Mouse (Mus musculus): ENCODE data around the gene Gsk3b.
"Not testable (repeated sequence)": the region's sequence is repeated elsewhere in the genome, so short reads cannot be mapped to it uniquely, and the experiment has no call there.

Gsk3b gene

DNA sequence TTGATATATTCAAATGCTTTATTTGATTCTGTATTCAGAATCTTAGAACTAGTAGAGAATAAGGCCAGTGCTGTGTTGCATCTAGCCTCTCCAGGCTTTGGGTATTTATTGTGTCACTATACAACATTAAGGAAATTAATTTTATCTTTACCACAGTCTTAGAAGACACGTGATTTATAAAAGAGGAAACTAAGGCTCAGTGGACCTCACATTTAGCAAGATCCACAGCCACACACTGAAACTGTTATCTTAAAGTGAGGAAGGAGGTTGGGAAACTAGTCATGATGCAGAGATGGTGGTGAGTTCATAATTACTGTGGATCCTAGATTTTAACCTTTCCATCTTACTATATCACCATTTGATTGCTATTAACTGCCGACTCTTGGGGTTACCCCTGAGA, 16.7 kb downstream of the Gsk3b start:
- DNase-seq: no peak

DNA sequence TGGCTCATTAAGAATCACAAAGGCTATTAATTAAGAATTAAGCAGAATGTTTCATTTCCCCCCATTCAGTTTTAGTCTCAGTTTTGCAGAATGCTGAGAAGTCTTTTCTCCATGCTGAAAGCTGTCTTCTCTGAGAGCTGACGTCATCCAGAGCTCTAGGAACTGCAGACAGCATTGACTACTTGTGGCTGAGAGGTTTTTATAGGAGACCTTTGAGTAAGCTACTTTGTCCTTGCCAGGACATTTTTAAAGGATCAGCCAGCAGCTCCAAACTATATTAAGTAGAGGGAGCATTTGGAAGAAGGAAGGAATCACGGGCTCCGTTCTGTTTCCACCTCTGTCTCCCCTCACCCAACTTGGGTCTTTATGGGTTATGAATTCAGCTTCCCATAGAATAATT, 17.7 kb downstream of the Gsk3b start:
- DNase-seq: no peak

DNA sequence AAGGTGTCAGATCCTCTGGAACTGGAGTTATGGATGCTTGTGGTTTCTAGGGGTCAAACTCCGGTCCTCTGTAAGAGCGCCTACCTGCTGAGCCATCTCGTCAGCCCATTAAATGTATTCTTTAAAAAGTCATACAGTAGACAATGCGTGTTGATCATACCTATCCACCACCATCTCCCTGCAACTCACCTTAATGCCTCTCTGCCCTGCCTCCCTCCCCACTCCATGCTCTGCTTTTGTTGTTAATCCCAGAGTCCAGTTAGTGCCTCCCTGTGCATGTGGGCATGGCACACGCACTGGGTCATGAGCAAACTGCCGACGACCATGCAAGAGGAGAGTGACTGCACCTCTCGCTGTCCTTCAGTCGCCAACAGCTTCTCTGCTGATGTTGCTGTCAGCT, 21.2 kb downstream of the Gsk3b start:
- no peak for DNase-seq

- no peak for DNase-seq
Observed at GRCm38 (mm10) chr16:38110575-38110974, 21.8 kb downstream of the Gsk3b start.

GRCm38 (mm10) chr16:38114074-38114473, 25.3 kb downstream of the Gsk3b start:
- DNase-seq: no peak

- DNase-seq: not testable (repeated sequence)
Observed at GRCm38 (mm10) chr16:38117909-38118308, 29.1 kb downstream of the Gsk3b start.

DNA sequence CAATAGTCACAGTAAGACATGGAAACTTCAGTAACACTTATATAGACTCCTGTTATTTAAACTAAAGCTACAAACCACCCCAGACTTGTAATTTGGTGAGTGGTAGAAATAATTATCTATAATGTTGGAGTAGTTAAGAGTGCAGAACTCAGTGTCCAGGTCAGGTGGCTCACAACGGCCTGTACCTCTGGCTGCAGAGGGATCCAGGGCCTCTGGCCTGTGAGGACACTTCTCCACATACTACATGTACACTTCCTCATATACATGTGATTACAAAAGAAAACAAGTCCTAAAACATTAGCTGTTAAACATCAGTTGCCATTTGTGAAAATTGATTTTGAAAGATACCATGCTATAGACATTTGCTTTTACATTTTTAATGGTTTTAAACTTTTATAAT, 29.9 kb downstream of the Gsk3b start:
- no peak for DNase-seq

DNA sequence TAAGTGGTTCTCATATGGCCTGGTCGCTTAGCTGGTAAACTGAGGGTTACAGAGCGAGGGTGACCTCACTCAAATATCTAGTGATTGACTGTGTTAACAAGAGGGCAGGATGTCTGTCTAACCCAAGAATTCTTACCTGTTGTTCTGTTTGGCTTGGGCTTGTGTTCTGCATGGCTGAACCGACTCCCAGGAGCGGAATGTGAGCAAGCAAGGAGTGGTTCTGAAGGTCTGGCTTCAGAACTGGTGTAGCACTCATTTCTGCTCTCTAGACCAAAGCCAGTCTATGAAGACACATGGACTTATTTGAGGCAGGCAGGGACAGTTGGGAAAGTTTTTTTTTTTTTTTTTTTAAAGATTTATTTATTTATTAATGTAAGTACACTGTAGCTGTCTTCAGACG, 30.5 kb downstream of the Gsk3b start:
- DNase-seq: no peak

GRCm38 (mm10) chr16:38129171-38129570, 40.4 kb downstream of the Gsk3b start:
- DNase-seq: no peak

- DNase-seq: peak; percentile 35
Observed at GRCm38 (mm10) chr16:38131041-38131440, 42.2 kb downstream of the Gsk3b start.

- peak; percentile 66 for DNase-seq
Observed at GRCm38 (mm10) chr16:38131756-38132155, 43.0 kb downstream of the Gsk3b start.

DNA sequence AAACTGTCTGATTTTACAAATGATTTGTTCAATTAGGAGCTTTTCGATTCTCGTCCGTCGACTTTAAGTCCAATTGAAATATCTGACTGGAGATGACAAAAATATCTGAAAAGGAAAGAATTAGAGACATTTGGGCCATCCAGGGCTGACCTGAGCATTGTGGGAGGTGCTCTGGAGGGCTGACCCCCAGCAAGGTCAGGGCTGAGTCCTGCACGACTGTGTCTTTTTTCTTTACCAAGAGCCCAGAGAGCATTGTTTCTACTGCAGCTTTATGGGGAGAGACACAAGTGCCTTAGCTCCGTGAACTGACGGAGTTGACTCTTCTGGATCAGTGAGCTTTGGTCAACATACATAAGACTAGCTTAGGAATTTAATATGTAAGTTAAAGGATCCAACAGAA, 43.4 kb downstream of the Gsk3b start:
- no peak for DNase-seq

GRCm38 (mm10) chr16:38137296-38137695, 48.5 kb downstream of the Gsk3b start:
- DNase-seq: peak; percentile 77

DNA sequence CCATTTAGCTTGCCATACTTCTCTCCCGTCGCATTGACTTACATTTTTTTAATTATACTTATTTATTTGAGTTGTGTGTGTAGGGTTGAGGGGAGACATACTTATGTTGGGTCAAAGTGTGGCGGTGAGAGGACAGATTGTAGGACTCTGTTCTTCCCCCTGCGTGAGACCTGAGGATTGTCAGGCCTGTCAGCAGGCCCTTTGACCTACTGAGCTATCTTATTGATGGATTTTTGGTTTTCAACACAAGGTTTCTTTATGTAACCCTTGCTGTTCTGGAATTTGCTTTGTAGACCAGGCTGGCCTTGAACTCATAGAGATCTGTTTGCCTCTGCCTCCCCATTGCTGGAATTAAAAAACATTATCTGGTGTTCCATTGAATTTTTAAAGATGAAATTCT, 56.1 kb downstream of the Gsk3b start:
- no peak for DNase-seq

- no peak for DNase-seq
Observed at GRCm38 (mm10) chr16:38150555-38150954, 61.8 kb downstream of the Gsk3b start.

- no peak for DNase-seq
Observed at GRCm38 (mm10) chr16:38157854-38158622, 69.2 kb downstream of the Gsk3b start.

- no peak for DNase-seq
Observed at GRCm38 (mm10) chr16:38162019-38162418, 73.2 kb downstream of the Gsk3b start.

DNA sequence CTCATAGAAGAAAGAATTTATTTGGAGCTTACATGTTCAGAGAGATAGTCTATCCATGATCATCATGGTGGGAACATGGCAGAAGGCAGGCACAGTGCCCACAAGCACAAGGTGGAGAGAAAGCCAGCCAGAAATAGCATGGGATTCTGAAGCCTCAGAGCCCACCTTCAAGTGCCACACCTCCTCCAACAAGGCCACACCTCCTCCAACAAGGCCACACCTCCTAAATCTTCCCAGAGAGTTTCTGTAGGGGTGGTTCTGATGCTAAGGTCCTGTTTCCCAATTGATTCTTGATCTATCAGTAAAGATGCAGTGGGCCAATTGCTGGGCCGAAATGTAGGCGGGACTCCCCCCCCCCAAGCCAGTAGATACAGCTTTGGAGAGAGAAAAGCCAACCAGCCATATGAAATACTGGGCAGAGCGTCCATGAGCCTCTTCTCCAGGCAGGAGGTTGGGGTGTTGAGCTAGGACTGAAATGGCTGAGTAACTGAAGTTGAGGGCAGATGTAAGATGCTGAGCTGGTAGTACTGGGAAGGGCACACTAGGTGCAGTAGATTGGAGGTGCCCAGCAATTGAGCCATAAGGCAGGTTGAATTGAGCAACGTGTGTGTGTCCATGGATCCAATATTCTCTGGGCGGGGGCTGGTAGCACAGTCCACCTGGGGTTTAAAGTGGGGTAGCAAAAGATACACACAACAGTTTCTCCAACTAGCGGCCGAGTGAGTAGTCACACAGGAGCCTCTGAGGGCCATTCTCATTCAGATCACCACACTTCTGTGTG, 76.2 kb downstream of the Gsk3b start:
- DNase-seq: no peak

DNA sequence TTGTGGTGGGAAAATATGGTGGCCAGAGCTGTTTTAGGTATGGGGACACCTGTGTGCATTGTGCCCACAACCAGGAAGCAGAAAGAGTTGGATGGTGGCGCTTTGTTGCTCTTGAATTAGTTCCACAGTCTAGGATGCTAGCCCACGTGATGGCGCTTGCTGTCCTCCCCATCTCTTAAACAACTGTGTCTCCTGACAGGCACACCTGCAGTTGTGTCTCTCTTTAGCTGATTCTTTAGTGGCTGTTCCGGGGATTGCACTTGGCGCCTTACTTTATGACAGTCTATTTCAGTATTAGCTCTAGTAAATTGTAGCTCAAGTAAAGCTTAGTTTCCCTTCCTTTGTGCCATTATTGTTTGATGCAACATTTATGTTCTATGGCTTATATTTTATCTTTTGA, 80.2 kb downstream of the Gsk3b start:
- DNase-seq: no peak

- no peak for DNase-seq
Observed at GRCm38 (mm10) chr16:38179150-38179549, 90.3 kb downstream of the Gsk3b start.

DNA sequence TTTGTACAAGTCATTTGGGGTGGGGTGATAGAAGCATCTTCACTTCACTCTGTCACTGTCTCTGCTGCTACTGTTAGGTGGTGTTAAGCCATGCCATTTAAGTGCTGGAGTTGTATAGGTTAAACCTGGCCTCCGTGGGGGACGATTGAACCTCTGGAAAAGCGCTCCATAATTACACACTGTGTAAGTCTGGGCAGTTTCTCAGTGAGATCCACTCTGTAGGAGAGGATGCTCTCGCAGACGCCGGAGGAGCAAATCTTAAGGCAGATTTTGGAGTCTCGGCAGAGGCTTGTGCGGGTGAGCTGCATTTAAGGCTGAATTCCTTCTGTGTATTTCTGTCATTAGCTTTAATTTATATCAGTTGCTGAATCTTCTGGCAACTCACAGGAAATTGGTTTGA, 92.6 kb downstream of the Gsk3b start:
- no peak for DNase-seq

GRCm38 (mm10) chr16:38184657-38185269, 96.0 kb downstream of the Gsk3b start:
- DNase-seq: no peak

DNA sequence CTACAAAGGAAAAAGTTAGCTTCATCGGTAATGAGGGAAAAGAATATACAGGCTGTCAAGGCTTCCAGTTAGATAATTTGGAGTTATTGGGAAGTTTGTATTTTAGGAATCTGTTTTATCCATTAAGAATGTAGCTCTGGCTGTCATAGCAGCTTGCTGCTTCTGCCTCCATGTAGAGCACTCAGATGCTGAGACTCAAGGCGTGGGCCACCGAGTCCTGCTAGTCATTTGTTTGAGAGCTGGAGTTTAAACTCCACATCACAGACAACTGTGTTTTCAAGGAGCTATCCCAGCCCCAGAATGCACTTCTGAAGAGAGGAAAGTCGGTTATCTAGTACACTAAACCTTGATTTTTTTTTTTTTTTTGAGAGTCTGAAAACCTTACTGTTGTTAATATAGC, 101.2 kb downstream of the Gsk3b start:
- no peak for DNase-seq

GRCm38 (mm10) chr16:38190531-38190930, 101.7 kb downstream of the Gsk3b start:
- DNase-seq: no peak
